Mouse (Mus musculus): ENCODE measurements around the gene Nkx1-2.

DNA sequence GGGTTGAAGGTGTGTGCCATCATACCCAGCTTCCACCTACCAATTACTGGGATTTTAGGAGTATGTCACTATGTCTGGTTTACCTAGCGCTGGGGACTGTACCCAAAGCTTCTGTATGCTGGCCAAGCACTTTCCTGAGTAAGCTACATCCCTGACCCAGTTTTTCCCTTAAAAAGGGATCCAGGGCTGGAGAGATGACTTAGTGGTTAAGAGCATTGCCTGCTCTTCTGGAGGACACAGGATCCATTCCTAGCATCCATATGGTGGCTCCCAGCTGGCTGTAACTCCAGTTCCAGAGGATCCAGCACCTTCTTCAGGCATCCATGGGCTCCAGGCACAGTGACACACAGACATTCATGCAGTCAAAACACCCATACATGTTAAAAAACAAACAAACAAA lies 47.1 kb upstream of the Nkx1-2 start:
- no peak for TF ChIP-seq CTCF (IDR thresholded peaks at IDR 0.05; ENCODE audit: low read depth)
- no peak for TF ChIP-seq EP300 (IDR thresholded peaks at IDR 0.05; ENCODE audit: low read depth)

Data from liver, embryonic 14.5 days (tissue).